Mouse (Mus musculus): ENCODE measurements around the gene Thnsl2.

DNA sequence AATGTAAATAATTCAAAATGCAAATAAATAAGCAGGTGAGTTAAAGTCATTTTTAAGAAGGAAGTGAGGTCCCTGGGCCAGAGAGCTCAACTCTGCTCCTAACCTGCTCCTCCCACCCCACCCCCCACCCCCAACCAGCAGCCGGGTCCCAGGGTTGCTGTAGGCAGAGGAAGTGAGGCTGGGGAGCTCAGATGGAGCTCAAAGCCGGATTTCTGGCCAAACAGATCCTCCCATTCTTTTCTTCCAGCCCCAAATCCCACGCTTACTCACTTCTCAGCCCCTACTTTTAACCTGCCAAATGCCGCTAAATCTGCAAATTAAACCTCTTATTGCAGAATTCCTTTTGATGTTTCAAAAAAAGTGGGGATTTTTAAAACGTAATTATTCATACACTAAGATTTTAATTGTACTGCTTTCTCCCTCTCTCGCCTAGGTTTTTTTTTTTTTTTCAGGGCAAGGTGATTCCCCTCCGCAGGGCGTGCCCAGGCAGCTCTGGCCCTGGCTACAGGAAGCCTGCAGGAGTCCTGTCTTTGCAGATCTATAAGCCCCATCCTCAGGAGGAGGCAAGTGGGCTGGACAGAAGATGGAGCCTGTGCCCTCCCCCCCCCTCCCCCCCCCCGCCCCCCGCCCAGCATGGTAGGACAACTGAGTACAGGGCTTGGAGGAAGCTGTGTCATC, 24.5 kb downstream of the Thnsl2 start:
- TF ChIP-seq POLR2A (IDR thresholded peaks at IDR 0.05; ENCODE audit: insufficient read length, low read depth) = no peak
- no peak for TF ChIP-seq USF1 (IDR thresholded peaks at IDR 0.05; ENCODE audit: low read depth)
- no peak for TF ChIP-seq POLR2AphosphoS2 (IDR thresholded peaks at IDR 0.05; ENCODE audit: insufficient read length, low read depth)
- TF ChIP-seq MYOG (IDR thresholded peaks at IDR 0.05; ENCODE audit: control insufficient read depth in 1 of 3, insufficient read depth in 1 of 3, insufficient read length in 2 of 3, low read depth in 2 of 3) = no peak
- TF ChIP-seq MAX (IDR thresholded peaks at IDR 0.05; ENCODE audit: low read depth) = no peak
- TF ChIP-seq REST (IDR thresholded peaks at IDR 0.05; ENCODE audit: insufficient read depth, insufficient read length) = no peak
- no peak for TF ChIP-seq TCF12 (IDR thresholded peaks at IDR 0.05; ENCODE audit: insufficient read depth, poor library complexity, severe bottlenecking)

All from myocyte (in vitro differentiated cells).